Mouse (Mus musculus) 3134 (cell line): ENCODE measurements around the gene Cbl.

Source experiments
- DNase-seq: peaks from one replicate; pipeline ENCODE4 v3.0.0-alpha.2; 2011; ENCODE audit warnings: low spot score; ENCODE audit not compliant: insufficient read length; ENCODE audit errors: extremely low read depth

Gene Cbl

DNA sequence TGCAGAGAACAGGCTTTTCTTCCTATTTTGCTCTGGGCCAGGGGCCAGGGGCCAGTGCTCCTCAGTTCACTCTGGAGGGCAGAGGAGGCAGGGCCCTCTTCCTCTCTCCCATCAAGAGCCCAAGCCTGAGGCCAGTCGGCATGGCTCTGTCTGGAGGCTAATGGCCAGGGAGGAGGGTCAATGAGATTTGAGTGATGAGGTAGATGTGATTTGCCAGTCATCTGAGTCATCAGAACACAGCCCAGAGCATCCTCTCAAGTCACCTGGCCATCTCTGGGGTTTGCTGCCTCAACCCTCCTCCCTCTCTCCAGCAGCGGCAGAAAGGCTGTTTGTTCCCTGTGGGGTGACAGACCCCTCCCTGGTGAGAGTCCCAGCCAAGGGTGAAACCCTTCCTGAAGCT, 100.6 kb downstream of the Cbl start:
- DNase-seq: no peak

DNA sequence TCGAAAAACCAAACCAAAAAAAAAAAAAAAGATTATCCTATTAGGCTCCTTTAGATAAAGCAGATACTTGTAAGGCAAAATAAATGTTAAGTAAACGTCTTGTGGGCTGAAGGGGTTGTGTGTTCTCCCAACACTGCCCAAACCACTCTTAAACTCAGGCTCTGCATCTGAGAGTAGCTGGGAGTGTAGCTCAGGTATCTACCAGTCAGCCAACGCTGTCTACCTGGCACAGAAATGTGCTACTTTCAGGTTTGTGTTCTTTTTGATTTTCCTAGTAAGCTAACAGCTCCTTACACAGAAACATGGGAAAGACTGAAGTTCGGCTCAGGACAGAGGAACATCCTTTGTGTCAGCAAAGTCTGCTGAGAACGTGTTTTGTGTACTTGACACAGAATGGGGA, 101.6 kb downstream of the Cbl start:
- DNase-seq: no peak

DNA sequence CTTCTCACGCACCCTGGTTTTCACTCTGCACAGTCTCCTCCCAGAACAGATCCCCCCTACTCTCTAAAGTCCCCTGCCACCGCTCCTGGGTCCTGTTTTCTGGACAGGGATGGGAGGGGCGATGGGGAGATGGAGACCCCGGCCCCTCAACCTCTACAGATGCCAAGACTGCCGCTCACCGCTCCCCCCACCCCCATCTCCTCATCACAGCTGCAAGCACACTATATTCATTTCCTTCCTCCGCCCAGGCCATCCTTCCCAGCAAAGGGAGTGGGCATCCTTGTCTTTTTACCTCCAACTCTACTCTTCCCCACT, 102.6 kb downstream of the Cbl start:
- no peak for DNase-seq

DNA sequence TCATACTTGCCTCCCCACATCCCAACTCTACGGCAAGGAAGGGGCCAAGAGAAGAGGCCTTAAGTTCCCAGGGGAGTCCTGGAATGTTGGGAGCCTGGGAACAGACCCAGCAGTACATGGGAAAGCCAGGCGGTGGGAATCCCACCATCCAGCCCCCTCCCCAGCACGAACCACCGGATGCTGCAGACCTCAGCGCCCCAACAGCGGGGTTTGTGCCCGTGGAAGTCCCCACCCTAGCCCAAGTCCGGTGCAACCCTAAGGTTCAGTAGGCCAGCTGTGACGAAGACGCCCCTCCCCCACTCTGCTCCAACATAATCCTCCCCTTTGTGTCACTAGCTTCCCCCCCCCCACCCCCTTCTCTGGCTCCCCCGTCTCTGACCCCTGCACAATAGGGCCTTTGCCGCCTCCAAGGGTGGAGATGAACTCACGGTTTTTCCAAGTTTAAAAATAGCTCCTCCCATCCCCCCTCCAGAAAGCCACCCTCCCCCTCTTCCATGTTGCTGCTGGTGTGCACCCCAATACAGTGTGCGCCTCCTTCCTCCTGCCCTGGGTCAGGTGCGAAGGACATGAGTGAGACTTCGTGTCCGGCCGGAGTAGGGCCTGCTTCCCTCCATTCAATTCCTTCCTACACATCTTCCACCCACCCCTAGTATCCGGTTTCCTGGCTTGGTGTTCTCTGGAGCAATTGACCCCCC, 103.1 kb downstream of the Cbl start:
- peak; percentile 41 for DNase-seq

DNA sequence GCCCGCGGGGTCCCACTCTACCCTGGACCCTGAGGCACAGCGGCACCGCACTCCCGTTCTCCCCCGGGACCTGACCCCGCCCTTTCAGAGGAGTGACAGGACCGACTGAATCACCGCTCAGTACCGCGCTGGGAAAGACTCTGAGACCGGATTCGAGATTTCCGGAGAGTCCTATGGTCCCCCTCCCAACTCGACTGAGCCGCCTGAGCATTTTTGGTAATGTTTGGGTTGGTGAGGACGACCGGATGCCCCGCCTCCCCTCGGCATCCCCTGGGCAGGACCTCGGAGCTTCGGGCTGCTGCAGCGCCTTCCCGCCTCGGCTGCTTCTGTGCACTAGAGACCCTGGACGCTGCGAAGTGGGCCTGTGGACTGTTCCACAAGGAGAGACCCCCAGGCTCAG, 103.8 kb downstream of the Cbl start:
- peak; percentile 77 for DNase-seq

DNA sequence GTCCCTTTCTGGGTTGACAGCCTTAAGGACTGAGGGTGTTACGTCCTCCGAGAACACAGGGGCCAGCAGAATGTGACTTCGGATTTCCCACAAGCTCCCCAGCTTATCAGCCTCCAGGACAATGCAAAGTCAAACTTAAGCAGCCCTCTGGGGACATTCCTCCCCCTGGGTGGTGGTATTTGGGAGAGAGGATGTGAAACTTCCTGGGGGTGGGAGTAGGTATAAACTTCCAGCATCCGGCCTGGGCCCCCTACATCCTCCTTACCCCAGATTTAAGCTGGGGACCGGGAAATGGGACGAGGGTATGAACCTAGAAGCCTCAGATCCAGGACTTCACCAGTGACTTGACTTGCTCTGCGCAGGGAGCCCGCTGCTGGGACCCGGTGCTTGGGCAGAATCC, 104.2 kb downstream of the Cbl start:
- no peak for DNase-seq

DNA sequence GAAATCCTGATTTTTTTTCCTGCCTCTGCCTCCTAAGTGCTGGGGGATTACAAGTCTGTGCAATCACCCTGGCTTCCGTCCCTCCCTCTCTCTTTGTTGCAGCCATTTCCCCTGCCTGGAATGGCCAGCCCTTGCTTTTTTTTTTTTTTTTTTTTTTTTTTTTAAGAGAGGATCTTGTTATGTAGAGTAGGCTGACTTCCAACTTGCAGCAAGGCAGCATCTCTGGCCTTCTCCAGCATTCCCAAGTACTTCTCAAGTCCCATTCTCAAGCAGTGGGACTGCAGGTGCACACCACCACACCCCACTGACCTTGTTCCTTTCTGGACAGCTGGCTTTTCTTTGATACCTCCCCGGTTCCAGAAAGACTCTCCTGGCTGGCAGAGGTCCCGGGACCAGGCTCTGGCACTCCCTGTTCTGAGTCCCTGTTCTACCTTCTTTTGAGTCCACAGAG, 106.5 kb downstream of the Cbl start:
- DNase-seq: no peak

DNA sequence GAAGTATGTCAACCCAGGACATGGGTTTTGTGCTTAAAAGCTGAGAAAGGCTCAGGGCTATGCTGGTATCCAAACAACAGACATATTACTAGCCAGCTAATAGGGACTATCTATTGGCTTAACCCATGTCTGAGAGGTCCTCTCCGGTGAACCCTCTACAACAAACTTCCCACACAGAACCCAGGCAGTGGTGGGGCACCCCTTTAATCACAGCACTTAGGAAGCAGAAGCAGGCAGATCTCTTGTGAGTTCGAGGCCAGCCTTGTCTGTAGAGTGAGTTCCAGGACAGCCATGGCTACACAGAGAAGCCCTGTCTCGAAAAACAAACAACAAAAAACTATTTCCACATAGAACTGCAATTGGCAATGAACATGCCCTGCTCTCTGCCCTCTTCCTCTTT, 107.1 kb downstream of the Cbl start:
- DNase-seq: no peak

DNA sequence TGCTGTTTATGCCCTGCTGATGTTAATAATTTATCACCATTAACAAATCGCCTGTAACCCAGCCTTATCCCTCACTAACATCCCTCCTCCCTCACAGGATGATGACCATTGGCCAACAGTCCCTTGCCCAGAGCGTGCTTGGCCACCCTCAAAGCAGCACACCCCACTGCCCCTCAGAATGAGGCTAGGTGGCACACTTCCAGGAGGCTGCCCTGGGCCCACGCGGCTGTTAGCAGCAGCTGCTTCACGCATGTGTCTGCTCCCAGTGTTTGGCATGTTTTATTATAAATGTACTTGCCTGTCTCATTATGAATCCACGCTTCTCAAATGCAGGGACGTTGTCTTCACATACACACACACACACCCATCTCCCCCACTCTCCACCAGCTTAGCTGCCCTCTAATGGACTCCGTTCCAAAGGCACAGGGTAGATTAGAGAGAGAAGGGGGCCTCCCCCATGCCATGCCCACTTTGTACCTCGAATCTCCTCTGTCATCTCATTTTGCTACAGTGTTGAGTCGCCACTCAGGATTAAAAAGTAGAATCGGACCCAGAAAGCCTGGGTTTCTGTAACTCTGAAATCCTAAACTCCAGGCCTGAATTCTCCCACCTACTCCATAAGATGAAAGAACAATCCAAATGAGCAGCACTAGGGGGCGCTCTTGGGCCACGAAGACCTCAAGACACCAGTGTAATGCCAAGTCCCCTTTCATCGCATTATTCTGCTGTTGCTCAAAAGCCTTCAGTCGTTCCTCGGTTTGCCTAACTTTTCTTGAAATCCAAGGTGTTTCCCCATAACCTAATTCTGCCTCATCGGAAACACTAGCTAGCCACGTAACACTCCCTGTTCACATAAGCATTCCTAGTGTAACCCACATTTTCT, 108.1 kb downstream of the Cbl start:
- no peak for DNase-seq

DNA sequence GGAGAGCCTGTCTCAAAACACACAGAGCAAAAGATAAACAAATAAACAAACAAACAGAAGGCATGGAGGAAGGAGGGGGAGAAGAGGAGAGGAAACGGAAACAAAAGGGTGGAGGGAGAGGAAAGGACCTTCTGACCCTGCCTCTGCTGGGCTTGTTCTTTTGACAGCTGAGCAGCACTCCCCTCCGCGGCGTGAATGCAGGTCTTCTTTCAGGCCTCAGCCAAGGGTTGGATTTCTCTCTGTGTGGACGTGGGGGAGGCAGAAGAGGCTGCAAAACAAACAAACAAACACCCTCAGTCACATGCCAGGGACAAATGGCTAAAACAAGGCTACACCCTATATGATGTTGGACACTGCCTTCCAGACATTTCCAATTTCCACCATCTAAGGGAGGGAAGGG, 108.8 kb downstream of the Cbl start:
- DNase-seq: no peak

DNA sequence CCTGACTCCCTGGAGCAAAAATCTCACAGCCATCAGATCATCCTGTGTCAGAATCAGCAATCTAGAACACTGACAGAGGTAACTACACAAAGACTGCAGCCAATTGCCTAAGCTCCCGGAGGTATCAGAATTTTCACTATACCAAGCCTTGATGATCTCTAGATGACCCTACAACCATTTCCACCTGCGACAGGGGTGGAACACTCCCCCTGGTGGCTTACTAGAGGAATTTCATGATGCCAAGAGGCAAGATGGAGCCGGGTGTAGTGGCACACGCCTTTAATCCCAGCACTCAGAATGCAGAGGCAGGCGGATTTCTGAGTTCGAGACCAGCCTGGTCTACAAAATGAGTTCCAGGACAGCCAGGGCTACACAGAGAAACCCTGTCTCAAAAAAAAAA, 109.5 kb downstream of the Cbl start:
- DNase-seq: no peak

DNA sequence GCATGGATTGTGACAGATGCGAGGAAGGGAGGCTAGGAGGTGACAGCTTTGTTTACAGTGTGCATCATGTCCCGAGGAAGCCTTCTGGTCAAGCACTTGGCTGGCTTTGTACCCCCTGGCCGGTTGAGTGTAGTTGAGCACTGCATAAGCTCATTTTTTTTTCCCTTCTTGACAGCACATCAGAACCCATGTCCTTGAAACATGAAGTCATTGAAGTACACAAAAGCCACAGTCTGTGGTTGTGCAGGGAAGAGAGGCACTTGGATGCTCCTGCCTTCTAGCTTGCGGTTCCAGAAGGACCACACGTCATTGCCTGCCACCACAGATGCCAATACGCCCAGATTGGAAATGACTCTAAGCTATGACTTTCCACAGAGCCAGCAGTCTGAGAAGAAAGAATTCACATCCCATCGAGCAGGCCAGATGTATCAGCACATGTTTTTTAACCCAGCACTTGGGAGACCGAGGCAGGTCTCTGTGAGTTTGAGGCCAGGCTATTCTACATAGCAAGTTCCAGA, 113.8 kb downstream of the Cbl start:
- no peak for DNase-seq

DNA sequence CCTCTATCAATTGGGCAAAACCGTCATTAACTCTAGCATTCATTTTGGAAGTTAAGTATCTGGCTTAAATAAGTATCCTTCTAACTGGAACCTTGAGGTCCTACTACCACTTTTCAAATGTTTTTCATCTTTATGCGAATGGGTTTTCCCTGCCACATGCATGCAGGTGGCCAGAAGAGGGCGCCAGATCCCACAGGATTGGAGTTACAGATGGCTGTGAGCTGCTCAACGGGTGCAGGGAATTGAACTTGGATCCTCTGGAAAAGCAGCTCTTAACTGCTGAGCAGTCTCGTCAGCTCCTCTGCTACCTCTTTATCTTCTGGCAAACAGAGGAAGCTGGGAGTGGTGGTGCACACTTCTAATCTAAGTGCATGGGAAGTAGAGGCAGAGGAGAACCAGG, 114.8 kb downstream of the Cbl start:
- DNase-seq: no peak

DNA sequence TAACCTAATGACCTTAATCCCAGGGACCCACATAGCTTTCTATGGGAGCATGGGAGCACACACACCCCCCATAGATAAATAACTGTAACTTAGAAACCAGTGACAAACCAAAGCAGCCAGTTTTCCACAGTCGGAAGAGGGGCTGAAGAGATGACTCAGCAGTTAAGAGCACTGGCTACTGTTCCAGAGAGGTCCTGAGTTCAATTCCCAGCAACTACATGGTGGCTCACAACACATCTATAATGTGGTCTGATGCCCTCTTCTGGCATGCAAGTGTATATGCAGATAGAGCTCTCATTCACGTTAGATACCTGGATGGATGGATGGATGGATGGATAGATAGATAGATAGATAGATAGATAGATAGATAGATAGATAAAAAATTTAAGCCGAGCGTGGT, 117.7 kb downstream of the Cbl start:
- DNase-seq: no peak

DNA sequence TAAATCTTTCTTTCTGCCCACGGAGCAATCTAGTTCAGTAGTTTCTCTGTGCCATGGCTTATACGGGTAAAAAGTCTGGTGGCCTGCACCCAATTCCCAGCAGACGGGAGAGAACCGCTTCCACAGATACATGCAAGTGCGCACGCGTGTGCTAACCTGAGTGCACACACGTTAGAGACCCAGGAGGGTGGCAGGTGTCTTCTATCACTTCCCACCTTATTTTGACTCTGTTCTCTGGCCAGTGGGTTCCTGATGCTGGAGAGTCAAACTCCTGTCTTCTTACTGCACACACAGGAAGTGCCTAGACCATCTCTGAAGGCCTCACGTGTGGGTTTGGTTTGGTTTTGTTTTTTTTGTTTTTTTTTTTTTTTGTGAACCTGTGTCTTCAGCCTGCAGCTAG, 118.2 kb downstream of the Cbl start:
- DNase-seq: no peak

DNA sequence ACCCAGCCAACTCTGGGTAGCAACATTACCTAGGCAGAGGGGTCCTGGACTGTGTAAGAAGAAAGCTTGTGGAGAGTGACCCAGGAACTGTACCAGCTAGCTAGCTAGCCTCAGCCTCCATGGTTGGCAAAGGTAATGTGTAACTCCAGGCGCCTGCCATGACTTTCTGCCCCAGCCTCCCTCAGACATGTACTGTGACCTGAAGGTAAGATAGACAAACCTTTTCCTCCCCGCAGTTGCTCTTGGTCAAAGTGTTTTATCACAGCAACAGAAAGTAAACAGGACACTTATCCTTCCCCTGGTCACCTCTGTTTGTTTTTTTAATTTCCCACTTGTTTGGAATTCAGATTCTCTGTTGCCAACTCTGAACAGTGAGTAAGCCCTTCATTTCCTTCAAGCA, 119.4 kb downstream of the Cbl start:
- DNase-seq: no peak

DNA sequence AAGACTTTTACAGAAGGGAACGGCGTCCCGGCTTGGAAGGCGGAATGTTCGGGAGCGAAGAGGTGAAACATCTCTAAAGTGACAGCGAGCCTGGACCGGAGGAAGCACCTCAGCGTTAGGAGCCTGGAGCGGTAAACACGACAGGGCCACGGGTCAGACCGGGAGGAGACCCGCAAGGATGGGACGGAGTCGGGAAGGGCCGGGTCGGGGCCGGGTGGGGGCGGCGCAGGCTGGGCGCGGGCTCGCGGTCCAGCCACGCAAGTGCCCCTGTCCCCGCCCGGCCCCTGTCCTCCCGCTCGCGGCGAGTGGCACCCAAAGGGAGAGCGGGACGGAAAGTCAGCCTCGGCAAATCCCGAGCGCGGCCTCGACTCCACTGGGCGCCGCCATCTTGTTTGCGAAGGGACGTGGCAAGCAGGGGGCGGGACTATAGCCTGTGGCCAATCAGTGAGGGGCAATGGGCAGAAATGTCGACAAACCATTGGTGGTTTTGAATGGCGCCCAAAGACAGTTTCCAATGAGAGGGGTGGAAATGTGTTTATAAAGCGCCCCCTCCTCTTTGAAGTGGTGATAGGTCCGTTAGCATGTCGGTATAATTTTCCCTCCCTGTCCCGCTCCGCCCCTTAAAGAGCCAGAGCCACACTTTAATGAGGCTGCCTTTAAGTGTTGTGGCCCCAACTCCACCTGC, 120.6 kb downstream of the Cbl start, which contains the start of the genes Gm49380 and Rnf26:
TSS of gene Gm49380 (minus strand) at position 396 of the 685 bp plus-strand sequence.
TSS of gene Rnf26 (minus strand) at position 413 of the 685 bp plus-strand sequence.
- peak; percentile 87 for DNase-seq

DNA sequence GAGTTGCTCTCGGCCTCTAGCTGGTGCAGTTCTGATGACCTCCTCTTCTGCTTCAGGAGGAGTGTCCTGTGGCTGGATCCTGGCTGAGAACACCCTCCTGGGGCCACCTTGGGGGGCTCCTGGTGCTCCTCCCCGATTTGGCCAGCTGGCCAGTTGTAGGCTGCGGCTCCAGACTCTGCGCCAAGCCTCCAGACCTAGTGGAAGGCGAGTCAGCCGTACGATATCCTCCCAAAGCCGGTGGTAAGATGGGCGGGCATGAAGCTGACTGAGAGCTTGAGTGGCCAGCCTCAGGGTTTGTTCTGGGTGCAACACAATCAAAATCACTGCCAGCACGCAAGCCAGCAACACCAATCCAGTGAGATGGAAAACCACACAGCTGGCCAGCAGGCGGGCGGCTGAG, 121.9 kb downstream of the Cbl start:
- peak; percentile 80 for DNase-seq

DNA sequence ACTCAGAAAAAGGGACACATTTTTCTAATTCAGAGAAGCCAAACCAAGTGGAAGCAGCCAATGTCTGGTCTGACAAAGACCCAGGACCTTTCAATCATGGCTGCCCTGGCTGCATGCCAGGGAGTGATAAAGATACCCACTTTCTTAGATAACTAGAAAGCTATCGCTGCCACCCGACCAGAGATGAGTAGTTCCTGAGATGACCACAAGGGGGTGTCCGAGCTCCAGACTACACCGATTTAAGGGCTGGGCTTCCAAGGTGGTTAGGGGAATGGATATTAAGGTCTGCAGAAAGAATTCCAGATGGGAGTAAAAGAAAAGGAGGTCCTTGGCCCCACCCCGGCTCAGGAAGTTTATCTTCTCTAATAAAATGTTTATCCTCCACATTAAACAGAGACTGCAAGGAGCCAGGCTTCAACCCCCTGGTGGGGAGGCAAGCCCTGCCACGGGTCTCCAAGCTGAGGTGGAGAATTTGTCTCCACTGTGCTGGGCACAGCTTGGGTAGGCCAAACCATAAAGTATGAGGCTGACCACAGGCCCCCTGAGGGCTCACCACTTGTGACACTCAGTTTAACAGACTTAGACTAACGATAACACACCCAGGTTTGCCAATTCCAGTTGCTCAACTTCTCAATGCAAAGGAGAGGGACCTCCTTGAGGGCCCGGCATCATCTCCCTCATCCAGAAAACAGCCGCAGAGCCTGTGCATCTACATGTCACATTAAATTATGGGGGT, 124.3 kb downstream of the Cbl start:
- DNase-seq: peak; percentile 48

DNA sequence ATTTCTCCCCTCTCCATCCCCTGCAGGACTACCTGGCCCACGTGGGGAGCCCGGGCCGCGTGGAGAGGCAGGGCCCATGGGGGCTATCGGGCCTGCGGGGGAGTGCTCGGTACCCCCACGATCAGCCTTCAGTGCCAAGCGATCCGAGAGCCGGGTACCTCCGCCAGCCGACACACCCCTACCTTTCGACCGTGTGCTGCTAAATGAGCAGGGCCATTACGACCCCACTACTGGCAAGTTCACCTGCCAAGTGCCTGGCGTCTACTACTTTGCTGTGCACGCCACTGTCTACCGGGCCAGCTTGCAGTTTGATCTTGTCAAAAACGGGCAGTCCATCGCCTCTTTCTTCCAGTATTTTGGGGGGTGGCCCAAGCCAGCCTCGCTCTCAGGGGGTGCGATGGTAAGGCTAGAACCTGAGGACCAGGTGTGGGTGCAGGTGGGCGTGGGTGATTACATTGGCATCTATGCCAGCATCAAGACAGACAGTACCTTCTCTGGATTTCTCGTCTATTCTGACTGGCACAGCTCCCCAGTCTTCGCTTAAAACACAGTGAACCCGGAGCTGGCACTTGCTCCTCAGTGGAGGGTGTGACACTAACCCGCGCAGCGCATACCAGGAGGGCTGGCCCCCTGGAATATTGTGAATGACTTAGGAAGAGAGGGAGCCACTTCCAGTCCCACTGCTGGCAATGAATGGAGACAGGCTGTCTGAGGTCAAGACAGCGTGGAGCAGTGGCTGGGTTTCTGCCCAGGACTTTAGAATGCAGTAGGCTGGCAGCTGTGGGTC, 125.4 kb downstream of the Cbl start:
- no peak for DNase-seq
